In the genomic region with DNA sequence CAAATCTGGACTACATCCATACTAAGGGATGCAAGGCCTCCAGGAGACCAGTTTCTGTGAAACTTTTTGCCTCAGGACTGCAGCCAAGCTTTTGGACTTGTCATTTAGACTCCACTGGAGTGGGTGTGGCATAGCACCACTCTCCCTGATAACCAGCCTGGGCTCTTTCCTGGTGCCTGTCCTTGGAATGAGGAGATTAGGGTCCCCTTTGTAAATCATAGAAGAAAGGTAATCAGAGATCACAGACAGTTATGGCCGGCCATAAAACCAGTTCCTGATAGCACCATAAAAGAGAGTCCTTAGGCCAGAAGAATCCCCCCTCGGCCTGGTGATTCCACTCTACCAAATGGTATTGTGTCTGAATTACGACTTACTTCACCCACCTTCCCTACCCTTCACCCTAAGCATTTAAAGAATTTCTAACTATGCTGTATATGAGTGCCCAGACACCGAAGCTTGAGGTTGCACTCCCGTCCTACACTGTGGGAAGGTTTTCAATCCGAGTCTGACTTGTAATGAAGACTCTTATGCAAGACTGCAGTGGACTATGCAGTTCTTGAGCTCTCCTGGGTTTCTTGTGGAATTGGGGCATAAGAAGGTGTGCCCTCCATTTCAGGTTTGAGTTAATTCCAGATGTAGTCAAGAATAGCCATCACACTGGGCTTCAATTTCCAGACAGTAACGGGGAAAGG, we compare ENCODE assay signal across 15 mouse cellular contexts. TPM values are rescaled to one million over a fixed set of nuclear protein-coding genes. Genes with fewer than 3 reads are reported as not detected.
DNase-seq lines count a peak whose midpoint lies in the region; ATAC-seq and TF ChIP-seq lines count a peak whose summit lies in the region.
"Not testable (repeated sequence)": the region's sequence is repeated elsewhere in the genome, so short reads cannot be mapped to it uniquely, and the experiment has no call there.
"Had no signal": no experiment of that assay in that cellular context is flagged by ENCODE, and none has a peak within 500 bp of the region (broad histone marks: within the 10 kb centered on the region; RNA-seq: fewer than 3 reads in every experiment).

No protein-coding gene starts in this region.

- not testable (repeated sequence) for H3K27me3 ChIP-seq in intestine, embryonic 14.5 days (replicated peaks; ENCODE audit: control insufficient read depth, insufficient read depth, low read length); intestine, embryonic 15.5 days (replicated peaks); intestine, embryonic 16.5 days (replicated peaks; ENCODE audit: control insufficient read depth, insufficient read depth, low read length); intestine, postnatal 0 days (replicated peaks; ENCODE audit: control insufficient read depth, insufficient read depth, low read length); small intestine, adult 2 months (ENCODE audit: control insufficient read depth, insufficient read depth, low read length)

- 36% methylated on average over 7 of the region's 7 CpGs for WGBS in intestine, embryonic 14.5 days
- 35% methylated on average over 7 of the region's 7 CpGs for WGBS in intestine, embryonic 15.5 days
- 45% methylated on average over 7 of the region's 7 CpGs for WGBS in intestine, embryonic 16.5 days
- 25% methylated on average over 7 of the region's 7 CpGs for WGBS in intestine, postnatal 0 days
- WGBS in small intestine, adult 2 months: 29% methylated on average over 7 of the region's 7 CpGs

- H3K4me2 ChIP-seq in intestine, embryonic 14.5 days (ENCODE audit: low read length); intestine, embryonic 15.5 days (replicated peaks); intestine, embryonic 16.5 days (ENCODE audit: low read depth, low read length); intestine, postnatal 0 days (replicated peaks; ENCODE audit: low read depth): not testable (repeated sequence)

- not testable (repeated sequence) for H3K27ac ChIP-seq in intestine, embryonic 14.5 days (ENCODE audit: low read depth); intestine, embryonic 15.5 days; intestine, embryonic 16.5 days (ENCODE audit: low read length); intestine, postnatal 0 days (ENCODE audit: low read depth, low read length)
- H3K27ac ChIP-seq in small intestine, adult 2 months (ENCODE audit: insufficient read depth, low read depth, low read length): peak overlapping the region; percentile 75

- peak; percentile 50 for DNase-seq in R1 (ENCODE audit: low read depth, low spot score)
- peak; percentile 18 for DNase-seq in heart, adult 11 months
- not testable (repeated sequence) for DNase-seq in intestine, embryonic 14.5 days (ENCODE audit: low spot score)

- not testable (repeated sequence) for TF ChIP-seq CTCF in intestine, postnatal 0 days (IDR thresholded peaks at IDR 0.05; ENCODE audit: low read depth); small intestine, adult 2 months (IDR thresholded peaks at IDR 0.05; ENCODE audit: extremely low read depth, insufficient read length, insufficient replicate concordance, low read depth, low read length)

- H3K9me3 ChIP-seq in intestine, embryonic 14.5 days (ENCODE audit: control insufficient read depth, low read length); intestine, embryonic 15.5 days; intestine, embryonic 16.5 days (ENCODE audit: control insufficient read depth, low read length); intestine, postnatal 0 days (ENCODE audit: control insufficient read depth): not testable (repeated sequence)

- not testable (repeated sequence) for H3K4me3 ChIP-seq in intestine, embryonic 14.5 days (ENCODE audit: low read depth, low read length); intestine, embryonic 15.5 days (replicated peaks); intestine, embryonic 16.5 days (ENCODE audit: low read length); intestine, postnatal 0 days (ENCODE audit: low read depth, low read length); small intestine, adult 2 months (ENCODE audit: low read depth, low read length)

- H3K9ac ChIP-seq in intestine, embryonic 14.5 days (ENCODE audit: low read length); intestine, embryonic 15.5 days; intestine, embryonic 16.5 days (ENCODE audit: low read depth, low read length); intestine, postnatal 0 days (ENCODE audit: low read depth, low read length): not testable (repeated sequence)

- not testable (repeated sequence) for H3K4me1 ChIP-seq in intestine, embryonic 14.5 days (replicated peaks; ENCODE audit: control insufficient read depth, insufficient read depth, low read length); intestine, embryonic 15.5 days (replicated peaks); intestine, embryonic 16.5 days (ENCODE audit: control insufficient read depth, insufficient read depth, low read length); intestine, postnatal 0 days (replicated peaks; ENCODE audit: control insufficient read depth, insufficient read depth, low read length)
- peaks cover 13% of the 10 kb centered on the region; the same call in 1 of the 2 replicates for H3K4me1 ChIP-seq in small intestine, adult 2 months (ENCODE audit: control insufficient read depth, insufficient read depth, insufficient read length, low read length)

- H3K36me3 ChIP-seq in intestine, embryonic 14.5 days (ENCODE audit: control insufficient read depth, insufficient read depth, low read length); intestine, embryonic 15.5 days; intestine, embryonic 16.5 days (ENCODE audit: control insufficient read depth, insufficient read depth, low read length); intestine, postnatal 0 days (ENCODE audit: control insufficient read depth, insufficient read depth); small intestine, adult 2 months (ENCODE audit: control insufficient read depth, insufficient read depth, low read length): not testable (repeated sequence)

- TF ChIP-seq POLR2A in small intestine, adult 2 months (IDR thresholded peaks at IDR 0.05; ENCODE audit: low read depth, low read length): not testable (repeated sequence)

- ATAC-seq in intestine, embryonic 14.5 days (replicated peaks; ENCODE audit: low FRiP score, low TSS enrichment, low read depth): peak; percentile 78
- ATAC-seq in intestine, embryonic 15.5 days: peak; percentile 91
- ATAC-seq in intestine, embryonic 16.5 days: peak; percentile 95
- peak; percentile 90 for ATAC-seq in intestine, postnatal 0 days

RNA-seq across cellular contexts. Expression of gene Apol10a, which starts 2.0 kb away (rescaled TPM):
- polyA plus RNA-seq in intestine, embryonic 14.5 days (2014; fragmentation: Nextera tagmentation; extraction: Ambion mirVana): 0.09 TPM in 1 of 2 replicates, not detected in the other
- polyA plus RNA-seq in intestine, embryonic 15.5 days (2015; fragmentation: Nextera tagmentation; extraction: Ambion mirVana): 0.09 and 0.18 TPM in 2 replicates
- 0.21 and 0.23 TPM in 2 replicates for polyA plus RNA-seq in intestine, embryonic 16.5 days (2015; fragmentation: Nextera tagmentation; extraction: Ambion mirVana)
- polyA plus RNA-seq in intestine, postnatal 0 days (2015; fragmentation: Nextera tagmentation; extraction: Ambion mirVana): 0.60 and 0.85 TPM in 2 replicates
- polyA plus RNA-seq in small intestine, adult 2 months (2012; rRNA removed): 4.4 and 56.4 TPM in 2 replicates
- polyA plus RNA-seq: activated CD4-positive, CD25-positive, alpha-beta regulatory T cell, adult 4 months; adrenal gland, adult 2 months; brain, embryonic 14.5 days; cerebellum, adult 2 months; G1E; Patski had no signal

RNA-seq across cellular contexts. Expression of gene Apol7b, which starts 27.6 kb away (rescaled TPM):
- 0.43 TPM in 1 of 2 replicates, not detected in the other for polyA plus RNA-seq in intestine, embryonic 14.5 days (2014; fragmentation: Nextera tagmentation; extraction: Ambion mirVana)
- polyA plus RNA-seq in intestine, embryonic 15.5 days (2015; fragmentation: Nextera tagmentation; extraction: Ambion mirVana): 0.13 and 0.30 TPM in 2 replicates
- polyA plus RNA-seq in intestine, embryonic 16.5 days (2015; fragmentation: Nextera tagmentation; extraction: Ambion mirVana): 0.28 TPM in 1 of 2 replicates, not detected in the other
- 0.21 TPM in 1 of 2 replicates, not detected in the other for polyA plus RNA-seq in intestine, postnatal 0 days (2015; fragmentation: Nextera tagmentation; extraction: Ambion mirVana)
- 0.49 and 0.62 TPM in 2 replicates for polyA plus RNA-seq in small intestine, adult 2 months (2012; rRNA removed)
- polyA plus RNA-seq: adrenal gland, adult 2 months; brain, embryonic 14.5 days; C2C12; cerebellum, adult 2 months; G1E; Patski had no signal

RNA-seq across cellular contexts. Expression of gene Apol11a, which starts 33.2 kb away (rescaled TPM):
- polyA plus RNA-seq in intestine, embryonic 14.5 days (2014; fragmentation: Nextera tagmentation; extraction: Ambion mirVana): not detected in 2 replicates
- not detected in 2 replicates for polyA plus RNA-seq in intestine, embryonic 15.5 days (2015; fragmentation: Nextera tagmentation; extraction: Ambion mirVana)
- polyA plus RNA-seq in intestine, embryonic 16.5 days (2015; fragmentation: Nextera tagmentation; extraction: Ambion mirVana): not detected in 2 replicates
- not detected in 2 replicates for polyA plus RNA-seq in intestine, postnatal 0 days (2015; fragmentation: Nextera tagmentation; extraction: Ambion mirVana)
- 0.13 TPM in 1 of 2 replicates, not detected in the other for polyA plus RNA-seq in small intestine, adult 2 months (2012; rRNA removed)
- polyA plus RNA-seq: adrenal gland, adult 2 months; brain, embryonic 14.5 days; CD4-positive, CD25-positive, alpha-beta regulatory T cell, adult 4 months; cerebellum, adult 2 months; G1E had no signal

RNA-seq across cellular contexts. Expression of gene Apol7c, which starts 58.3 kb away (rescaled TPM):
- 1.5 and 1.9 TPM in 2 replicates for polyA plus RNA-seq in intestine, embryonic 14.5 days (2014; fragmentation: Nextera tagmentation; extraction: Ambion mirVana)
- 3.1 and 3.5 TPM in 2 replicates for polyA plus RNA-seq in intestine, embryonic 15.5 days (2015; fragmentation: Nextera tagmentation; extraction: Ambion mirVana)
- 5.3 and 5.7 TPM in 2 replicates for polyA plus RNA-seq in intestine, embryonic 16.5 days (2015; fragmentation: Nextera tagmentation; extraction: Ambion mirVana)
- 18.8 and 23.9 TPM in 2 replicates for polyA plus RNA-seq in intestine, postnatal 0 days (2015; fragmentation: Nextera tagmentation; extraction: Ambion mirVana)
- polyA plus RNA-seq in small intestine, adult 2 months (2012; rRNA removed): 15.3 and 19.6 TPM in 2 replicates
- polyA plus RNA-seq: activated CD4-positive, CD25-positive, alpha-beta regulatory T cell, adult 4 months; adrenal gland, adult 2 months; brain, embryonic 14.5 days; C2C12; cerebellum, adult 2 months; G1E; Patski had no signal
